Mouse (Mus musculus) yolk sac, embryonic 10.5 days (tissue): Measurements from ENCODE around the gene Atp10a.

ENCODE experiments used
- DNase-seq: peaks from one replicate; pipeline ENCODE4 v3.0.0-alpha.2; 2017; ENCODE audit warnings: low spot score

Gene Atp10a

GRCm38 (mm10) chr7:58655866-58656265 is at the start of gene Atp10a:
TSS of gene Atp10a (plus strand) at chr7:58656166.
- no peak for DNase-seq

- no peak for DNase-seq
Measured at GRCm38 (mm10) chr7:58618048-58618447, 37.9 kb upstream of the Atp10a start.

- DNase-seq, result no peak
Measured at GRCm38 (mm10) chr7:58626305-58627155, 29.4 kb upstream of the Atp10a start.

GRCm38 (mm10) chr7:58627381-58627780 is 28.6 kb upstream of the Atp10a start:
- DNase-seq, result no peak

GRCm38 (mm10) chr7:58629233-58629632 is 26.7 kb upstream of the Atp10a start:
- no peak for DNase-seq

- DNase-seq, result no peak
Measured at GRCm38 (mm10) chr7:58633683-58634082, 22.3 kb upstream of the Atp10a start.

GRCm38 (mm10) chr7:58639676-58640075 is 16.3 kb upstream of the Atp10a start:
- no peak for DNase-seq

- no peak for DNase-seq
Measured at GRCm38 (mm10) chr7:58640456-58640855, 15.5 kb upstream of the Atp10a start.

- DNase-seq, result no peak
Measured at GRCm38 (mm10) chr7:58641916-58642315, 14.1 kb upstream of the Atp10a start.

- no peak for DNase-seq
Measured at GRCm38 (mm10) chr7:58647404-58647803, 8.6 kb upstream of the Atp10a start.

- peak; percentile 67 for DNase-seq
Measured at GRCm38 (mm10) chr7:58657913-58658789, 2.2 kb downstream of the Atp10a start.

GRCm38 (mm10) chr7:58658790-58659405 is 2.9 kb downstream of the Atp10a start:
- DNase-seq, result no peak

- no peak for DNase-seq
Measured at GRCm38 (mm10) chr7:58660046-58660445, 4.1 kb downstream of the Atp10a start.

GRCm38 (mm10) chr7:58660665-58661064 is 4.7 kb downstream of the Atp10a start:
- DNase-seq, result no peak

GRCm38 (mm10) chr7:58661076-58661475 is 5.1 kb downstream of the Atp10a start:
- no peak for DNase-seq

GRCm38 (mm10) chr7:58668617-58669016 is 12.7 kb downstream of the Atp10a start:
- no peak for DNase-seq

GRCm38 (mm10) chr7:58676075-58676474 is 20.1 kb downstream of the Atp10a start:
- DNase-seq, result no peak

GRCm38 (mm10) chr7:58677111-58677805 is 21.3 kb downstream of the Atp10a start:
- DNase-seq, result no peak

- DNase-seq, result no peak
Measured at GRCm38 (mm10) chr7:58685967-58686366, 30.0 kb downstream of the Atp10a start.

- DNase-seq, result no peak
Measured at GRCm38 (mm10) chr7:58686573-58686972, 30.6 kb downstream of the Atp10a start.

- DNase-seq, result no peak
Measured at GRCm38 (mm10) chr7:58686997-58687396, 31.0 kb downstream of the Atp10a start.
